In the genomic region with DNA sequence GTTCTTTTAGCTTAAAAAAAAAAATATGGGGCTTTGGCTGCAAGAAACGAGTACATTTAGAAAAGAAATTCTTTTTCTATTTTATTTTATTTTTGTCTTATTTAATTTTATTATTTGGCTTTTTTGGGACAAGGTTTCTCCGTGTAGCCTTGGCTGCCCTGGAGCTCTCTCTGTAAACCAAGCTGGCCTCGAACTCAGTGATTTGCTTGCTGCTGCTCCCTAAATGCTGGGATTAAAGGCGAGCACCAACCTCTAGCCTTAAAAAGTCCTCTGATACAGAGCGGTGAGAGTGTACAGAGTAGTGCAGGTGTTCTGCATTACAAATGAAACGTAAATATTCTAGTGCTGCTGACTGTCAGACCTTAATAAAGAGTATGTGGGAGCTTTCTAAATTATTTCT, we compare ENCODE assay signal across 8 mouse cellular contexts. TPM values are rescaled to one million over a fixed set of nuclear protein-coding genes. Genes with fewer than 3 reads are reported as not detected.
DNase-seq lines count a peak whose midpoint lies in the region; ATAC-seq and TF ChIP-seq lines count a peak whose summit lies in the region.
"Had no signal": no experiment of that assay in that cellular context is flagged by ENCODE, and none has a peak within 500 bp of the region (broad histone marks: within the 10 kb centered on the region; RNA-seq: fewer than 3 reads in every experiment).

No protein-coding gene starts in this region.

- no peak overlapping the region for H3K9ac ChIP-seq in lung, embryonic 14.5 days
- H3K9ac ChIP-seq in forebrain, embryonic 13.5 days: no peak overlapping the region
- no peak overlapping the region for H3K9ac ChIP-seq in intestine, postnatal 0 days (ENCODE audit: low read depth, low read length)
- H3K9ac ChIP-seq in neural tube, embryonic 14.5 days (replicated peaks; ENCODE audit: low read depth, low read length): no peak overlapping the region

- H3K36me3 ChIP-seq in lung, embryonic 14.5 days (ENCODE audit: insufficient read depth): no peaks in the 10 kb centered on the region
- H3K36me3 ChIP-seq in forebrain, embryonic 13.5 days (ENCODE audit: poor library complexity, severe bottlenecking): peaks cover 25% of the 10 kb centered on the region
- H3K36me3 ChIP-seq in intestine, postnatal 0 days (ENCODE audit: control insufficient read depth, insufficient read depth): peaks cover 7% of the 10 kb centered on the region
- peaks cover 8% of the 10 kb centered on the region; the same call in 1 of the 2 replicates for H3K36me3 ChIP-seq in neural tube, embryonic 14.5 days (ENCODE audit: control insufficient read depth, insufficient read depth, low read length)

- no peak for TF ChIP-seq CTCF in lung, embryonic 14.5 days (IDR thresholded peaks at IDR 0.05; ENCODE audit: low read depth)
- no peak for TF ChIP-seq CTCF in intestine, postnatal 0 days (IDR thresholded peaks at IDR 0.05; ENCODE audit: low read depth)

- no peak for DNase-seq in lung, embryonic 14.5 days
- no peak for DNase-seq in lung, postnatal 14 days
- DNase-seq in urinary bladder, postnatal 10 days (ENCODE audit: low spot score): no peak
- no peak for DNase-seq in kidney, postnatal 25 days

- H3K4me2 ChIP-seq in lung, embryonic 14.5 days: peak overlapping the region; percentile 98
- H3K4me2 ChIP-seq in forebrain, embryonic 13.5 days: peak overlapping the region; percentile 94
- peak overlapping the region; percentile 98 for H3K4me2 ChIP-seq in intestine, postnatal 0 days (replicated peaks; ENCODE audit: low read depth)
- H3K4me2 ChIP-seq in neural tube, embryonic 14.5 days (ENCODE audit: low read depth, low read length): peak overlapping the region; percentile 96; the same call in 1 of the 2 replicates

- H3K4me1 ChIP-seq in lung, embryonic 14.5 days (ENCODE audit: insufficient read depth): 0 out of 2 replicates have a peak, but pooled peaks cover 3% of the 10 kb centered on the region
- peaks cover 7% of the 10 kb centered on the region for H3K4me1 ChIP-seq in forebrain, embryonic 13.5 days
- no peaks in the 10 kb centered on the region; the same call in 1 of the 2 replicates for H3K4me1 ChIP-seq in intestine, postnatal 0 days (replicated peaks; ENCODE audit: control insufficient read depth, insufficient read depth, low read length)
- no peaks in the 10 kb centered on the region for H3K4me1 ChIP-seq in neural tube, embryonic 14.5 days (ENCODE audit: control insufficient read depth, insufficient read depth, low read length)

- peak overlapping the region; percentile 58; the same call in 1 of the 2 replicates for H3K4me3 ChIP-seq in lung, embryonic 14.5 days (ENCODE audit: low read depth, low read length)
- no peak overlapping the region for H3K4me3 ChIP-seq in forebrain, embryonic 13.5 days
- H3K4me3 ChIP-seq in intestine, postnatal 0 days (ENCODE audit: low read depth, low read length): peak overlapping the region; percentile 55; the same call in 1 of the 2 replicates
- peak overlapping the region; percentile 48; the same call in 1 of the 2 replicates for H3K4me3 ChIP-seq in neural tube, embryonic 14.5 days (ENCODE audit: low read depth, low read length)

- H3K9me3 ChIP-seq in lung, embryonic 14.5 days (ENCODE audit: low read depth, low read length): no peaks in the 10 kb centered on the region
- H3K9me3 ChIP-seq in forebrain, embryonic 13.5 days (replicated peaks): no peaks in the 10 kb centered on the region
- H3K9me3 ChIP-seq in intestine, postnatal 0 days (ENCODE audit: control insufficient read depth): no peaks in the 10 kb centered on the region
- H3K9me3 ChIP-seq in neural tube, embryonic 14.5 days (ENCODE audit: control insufficient read depth, low read length): no peaks in the 10 kb centered on the region

- ATAC-seq in lung, embryonic 14.5 days (ENCODE audit: insufficient read depth): no peak
- ATAC-seq in forebrain, embryonic 13.5 days: no peak
- no peak for ATAC-seq in intestine, postnatal 0 days
- no peak for ATAC-seq in neural tube, embryonic 14.5 days (ENCODE audit: low read depth)

- no peaks in the 10 kb centered on the region for H3K27me3 ChIP-seq in lung, embryonic 14.5 days (ENCODE audit: insufficient read depth, low read length)
- no peaks in the 10 kb centered on the region for H3K27me3 ChIP-seq in forebrain, embryonic 13.5 days
- no peaks in the 10 kb centered on the region for H3K27me3 ChIP-seq in intestine, postnatal 0 days (replicated peaks; ENCODE audit: control insufficient read depth, insufficient read depth, low read length)
- no peaks in the 10 kb centered on the region for H3K27me3 ChIP-seq in neural tube, embryonic 14.5 days (ENCODE audit: control insufficient read depth, insufficient read depth, low read length)

- 49% methylated on average over 6 of the region's 6 CpGs for WGBS in lung, embryonic 14.5 days
- 58% methylated on average over 6 of the region's 6 CpGs for WGBS in forebrain, embryonic 13.5 days
- WGBS in intestine, postnatal 0 days: 36% methylated on average over 6 of the region's 6 CpGs
- WGBS in neural tube, embryonic 14.5 days: 51% methylated on average over 6 of the region's 6 CpGs

- H3K27ac ChIP-seq in lung, embryonic 14.5 days (ENCODE audit: low read depth): peak overlapping the region; percentile 49; the same call in 1 of the 2 replicates
- no peak overlapping the region for H3K27ac ChIP-seq in forebrain, embryonic 13.5 days
- H3K27ac ChIP-seq in intestine, postnatal 0 days (ENCODE audit: low read depth, low read length): no peak overlapping the region
- H3K27ac ChIP-seq in neural tube, embryonic 14.5 days (ENCODE audit: low read depth, low read length): no peak overlapping the region

RNA-seq across cellular contexts. Expression of a gene that starts 0.5 kb away (rescaled TPM):
- polyA plus RNA-seq in lung, embryonic 14.5 days (2014; fragmentation: Nextera tagmentation; extraction: Ambion mirVana): 15.4 and 16.9 TPM in 2 replicates
- polyA plus RNA-seq in forebrain, embryonic 13.5 days (2015; fragmentation: Nextera tagmentation; extraction: Ambion mirVana): 5.3 and 5.9 TPM in 2 replicates
- polyA plus RNA-seq in intestine, postnatal 0 days (2015; fragmentation: Nextera tagmentation; extraction: Ambion mirVana): 6.5 and 6.7 TPM in 2 replicates
- 0.95 and 1.2 TPM in 2 replicates for polyA plus RNA-seq in neural tube, embryonic 14.5 days (2014; fragmentation: Nextera tagmentation; extraction: Ambion mirVana)

RNA-seq across cellular contexts. Expression of a gene that starts 17.8 kb away (rescaled TPM):
- 1.2 and 1.6 TPM in 2 replicates for polyA plus RNA-seq in lung, embryonic 14.5 days (2014; fragmentation: Nextera tagmentation; extraction: Ambion mirVana)
- 3.7 and 4.1 TPM in 2 replicates for polyA plus RNA-seq in forebrain, embryonic 13.5 days (2015; fragmentation: Nextera tagmentation; extraction: Ambion mirVana)
- 0.56 and 0.93 TPM in 2 replicates for polyA plus RNA-seq in intestine, postnatal 0 days (2015; fragmentation: Nextera tagmentation; extraction: Ambion mirVana)
- polyA plus RNA-seq in neural tube, embryonic 14.5 days (2014; fragmentation: Nextera tagmentation; extraction: Ambion mirVana): 3.6 and 4.6 TPM in 2 replicates
- polyA plus RNA-seq: large intestine, adult 2 months had no signal
